Mouse (Mus musculus): ENCODE results near the gene Fut9. TPM values are rescaled to one million over a fixed set of nuclear protein-coding genes. Genes with fewer than 3 reads are reported as not detected.

Gene Fut9
- total and polyA plus RNA-seq, 3 experiments: not detected

- Histone ChIP-seq H3K4me1 (ENCODE audit: control insufficient read depth in 1 of 2, insufficient read depth in 2 of 2) (no peaks in the 10 kb centered on the region), H3K79me2 (replicated peaks; ENCODE audit: control insufficient read depth, extremely low read depth, insufficient read depth, poor library complexity, severe bottlenecking) (no peaks in the 10 kb centered on the region), H3K4me3 (replicated peaks in 1 of 3; ENCODE audit: low read depth in 2 of 3, low read length in 2 of 3, poor library complexity in 1 of 3) (no peak overlapping the region), H3K36me3 (replicated peaks in 1 of 2; ENCODE audit: control insufficient read depth in 1 of 2, insufficient read depth in 1 of 2, low read length in 1 of 2) (no peaks in the 10 kb centered on the region), H3K27ac (ENCODE audit: insufficient read depth, low read depth) (no peak overlapping the region), H3K9me3 (replicated peaks; ENCODE audit: low read length) (no peaks in the 10 kb centered on the region), H3K9ac (ENCODE audit: insufficient read depth, low read depth) (no peak overlapping the region), H3K4me2 (ENCODE audit: insufficient read depth, low read depth, poor library complexity, severe bottlenecking) (no peak overlapping the region), H3K27me3 (replicated peaks) (no peaks in the 10 kb centered on the region)
- in situ Hi-C loops (cut with MboI; ENCODE audit: low pct_ligation_motif_present, low pct_unique_long_range_greater_than_20kb, low sequenced_read_pairs) (no loop called here), dilution Hi-C loops (cut with MboI; ENCODE audit: extremely low pct_ligation_motif_present, extremely low pct_unique_long_range_greater_than_20kb, low sequenced_read_pairs) (no loop called here)
- no peak for TF ChIP-seq MAX (IDR thresholded peaks at IDR 0.05; ENCODE audit: low read length)
- TF ChIP-seq ETS1 (conservative IDR thresholded peaks at IDR 0.05; ENCODE audit: low read depth, low read length): no peak
- TF ChIP-seq BHLHE40 (IDR thresholded peaks at IDR 0.05; ENCODE audit: low read depth, low read length): no peak
- TF ChIP-seq ZMIZ1 (IDR thresholded peaks at IDR 0.05; ENCODE audit: low read depth, low read length): no peak
- TF ChIP-seq SIN3A (IDR thresholded peaks at IDR 0.05; ENCODE audit: low read length): no peak
- no peak for TF ChIP-seq MEF2A (IDR thresholded peaks at IDR 0.05; ENCODE audit: borderline replicate concordance, low read depth, low read length)
- no peak for TF ChIP-seq RAD21 (IDR thresholded peaks at IDR 0.05; ENCODE audit: low read depth, low read length)
- TF ChIP-seq MAFK (IDR thresholded peaks at IDR 0.05; ENCODE audit: insufficient replicate concordance, low read length): no peak
- TF ChIP-seq IRF4 (IDR thresholded peaks at IDR 0.05; ENCODE audit: low read depth, low read length): no peak
- no peak for TF ChIP-seq ZKSCAN1 (IDR thresholded peaks at IDR 0.05; ENCODE audit: borderline replicate concordance, low read depth, low read length)
- no peak for TF ChIP-seq JUND (conservative IDR thresholded peaks at IDR 0.05; ENCODE audit: low read depth, low read length)
- TF ChIP-seq MXI1 (IDR thresholded peaks at IDR 0.05; ENCODE audit: low read depth, low read length): no peak
- TF ChIP-seq CHD1 (IDR thresholded peaks at IDR 0.05; ENCODE audit: low read depth, low read length): no peak
- no peak for TF ChIP-seq MYC (IDR thresholded peaks at IDR 0.05; ENCODE audit: low read depth, low read length)
- no peak for DNase-seq (ENCODE audit: extremely low read depth)
These were observed 58.5 kb downstream of the Fut9 start for GRCm38 (mm10) chr4:25741553-25741952.

GRCm38 (mm10) chr4:25738782-25739181 is 61.3 kb downstream of the Fut9 start:
- H3K9me3 ChIP-seq (replicated peaks; ENCODE audit: low read length): no peaks in the 10 kb centered on the region
- no peak overlapping the region for H3K4me2 ChIP-seq (ENCODE audit: insufficient read depth, low read depth, poor library complexity, severe bottlenecking)
- DNase-seq (ENCODE audit: extremely low read depth): no peak
- H3K36me3 ChIP-seq (replicated peaks in 1 of 2; ENCODE audit: control insufficient read depth in 1 of 2, insufficient read depth in 1 of 2, low read length in 1 of 2): no peaks in the 10 kb centered on the region
- no peaks in the 10 kb centered on the region for H3K27me3 ChIP-seq (replicated peaks)
- no peak overlapping the region for H3K9ac ChIP-seq (ENCODE audit: insufficient read depth, low read depth)
- dilution Hi-C loops (cut with MboI; ENCODE audit: extremely low pct_ligation_motif_present, extremely low pct_unique_long_range_greater_than_20kb, low sequenced_read_pairs) (no loop called here), in situ Hi-C loops (cut with MboI; ENCODE audit: low pct_ligation_motif_present, low pct_unique_long_range_greater_than_20kb, low sequenced_read_pairs) (no loop called here)
- H3K4me1 ChIP-seq (ENCODE audit: control insufficient read depth in 1 of 2, insufficient read depth in 2 of 2): no peaks in the 10 kb centered on the region
- no peak overlapping the region for H3K4me3 ChIP-seq (replicated peaks in 1 of 3; ENCODE audit: low read depth in 2 of 3, low read length in 2 of 3, poor library complexity in 1 of 3)
- TF ChIP-seq IRF4 (IDR thresholded peaks at IDR 0.05; ENCODE audit: low read depth, low read length) (no peak), USF1 (IDR thresholded peaks at IDR 0.05; ENCODE audit: low read depth, low read length) (no peak), NELFE (IDR thresholded peaks at IDR 0.05; ENCODE audit: low read depth, low read length) (no peak), MXI1 (IDR thresholded peaks at IDR 0.05; ENCODE audit: low read depth, low read length) (no peak), SIN3A (IDR thresholded peaks at IDR 0.05; ENCODE audit: low read length) (no peak), ZC3H11A (IDR thresholded peaks at IDR 0.05; ENCODE audit: low read depth, low read length) (no peak), POLR2AphosphoS2 (IDR thresholded peaks at IDR 0.05; ENCODE audit: low read depth, low read length) (no peak)
- no peaks in the 10 kb centered on the region for H3K79me2 ChIP-seq (replicated peaks; ENCODE audit: control insufficient read depth, extremely low read depth, insufficient read depth, poor library complexity, severe bottlenecking)
- no peak overlapping the region for H3K27ac ChIP-seq (ENCODE audit: insufficient read depth, low read depth)
